Mouse (Mus musculus) liver, adult 2 months (tissue): ENCODE results near the gene Cxcr6.

Experiments
- CTCF ChIP-seq: fragments of 200-500 bp; IDR thresholded peaks from 2 replicates; pipeline ENCODE4 v1.5.1; 2011; ENCODE audit warnings: low read depth, low read length, control low read depth
- POLR2A ChIP-seq: fragments of 200-500 bp; IDR thresholded peaks from 2 replicates; pipeline ENCODE4 v1.6.1; 2011; ENCODE audit warnings: low read length, control low read depth; ENCODE audit not compliant: insufficient read depth; ENCODE audit errors: extremely low read depth

- TF ChIP-seq POLR2A, result no peak
- no peak for TF ChIP-seq CTCF
Observed at GRCm38 (mm10) chr9:123814821-123815220, 8.5 kb downstream of the Cxcr6 start.
